Mouse (Mus musculus) cortical plate, adult 2 months (tissue): ENCODE results near the gene Nkpd1. TPM values are rescaled to one million over a fixed set of nuclear protein-coding genes. Genes with fewer than 3 reads are reported as not detected.

Experiments used
- H3K27ac ChIP-seq: fragments of 200-500 bp; 2 replicates; pipeline ENCODE4 v1.5.1; 2012; ENCODE audit warnings: low read length, control low read depth, inconsistent platforms; ENCODE audit not compliant: insufficient read depth
- H3K4me1 ChIP-seq: fragments of 200-500 bp; 2 replicates; pipeline ENCODE4 v1.6.1; 2011; ENCODE audit warnings: low read length; ENCODE audit not compliant: control insufficient read depth, insufficient read depth
- H3K4me3 ChIP-seq: fragments of 200-500 bp; 2 replicates; pipeline ENCODE4 v1.5.1; 2011; ENCODE audit warnings: mild to moderate bottlenecking, low read length, control low read depth; ENCODE audit not compliant: insufficient read depth
- CTCF ChIP-seq: fragments of 200-500 bp; IDR thresholded peaks from 2 replicates; pipeline ENCODE4 v1.5.1; 2011; ENCODE audit warnings: mild to moderate bottlenecking, control low read depth, low read length; ENCODE audit not compliant: insufficient read depth; ENCODE audit errors: extremely low read depth
- POLR2A ChIP-seq: fragments of 200-500 bp; IDR thresholded peaks from 2 replicates; pipeline ENCODE4 v1.6.1; 2011; ENCODE audit warnings: mild to moderate bottlenecking, low read length, control low read depth; ENCODE audit not compliant: insufficient read depth; ENCODE audit errors: extremely low read depth
- polyA plus RNA-seq: library from polyadenylated mRNA; depleted of rRNA; stranded (reverse); fragments of >200 nt; gene quantifications from 2 replicates; pipeline ENCODE4 v1.2.3, GENCODE M21; 2012; rRNA removed

Nkpd1 gene
- polyA plus RNA-seq, 1 experiment: 1.1 TPM

- TF ChIP-seq CTCF: no peak
- no peak for TF ChIP-seq POLR2A
Measured at GRCm38 (mm10) chr7:19565803-19566202, 48.2 kb downstream of the Nkpd1 start.

GRCm38 (mm10) chr7:19567426-19567825, 49.8 kb downstream of the Nkpd1 start:
- TF ChIP-seq CTCF (no peak), POLR2A (no peak)
- Histone ChIP-seq H3K4me3 (no peak overlapping the region), H3K27ac (no peak overlapping the region), H3K4me1 (no peaks in the 10 kb centered on the region)

More at GRCm38 (mm10) chr7:19565803-19566202, 48.2 kb downstream of the Nkpd1 start:
- H3K4me3 ChIP-seq: no peak overlapping the region
- H3K27ac ChIP-seq: no peak overlapping the region
- no peaks in the 10 kb centered on the region for H3K4me1 ChIP-seq

GRCm38 (mm10) chr7:19569647-19570046, 52.0 kb downstream of the Nkpd1 start:
- H3K4me3 ChIP-seq: no peak overlapping the region
- H3K27ac ChIP-seq: no peak overlapping the region
- TF ChIP-seq CTCF: no peak
- no peaks in the 10 kb centered on the region for H3K4me1 ChIP-seq

GRCm38 (mm10) chr7:19572926-19573775, 55.5 kb downstream of the Nkpd1 start:
- Histone ChIP-seq H3K4me3 (peak overlapping the region; percentile 49), H3K4me1 (no peaks in the 10 kb centered on the region), H3K27ac (no peak overlapping the region)
- TF ChIP-seq CTCF: 0 out of 2 replicates have a peak, but pooled peaks have one; percentile 3
- TF ChIP-seq POLR2A: 0 out of 2 replicates have a peak, but pooled peaks have one; percentile 2

GRCm38 (mm10) chr7:19573776-19574140, 56.1 kb downstream of the Nkpd1 start:
- Histone ChIP-seq H3K27ac (no peak overlapping the region), H3K4me3 (peak overlapping the region; percentile 49), H3K4me1 (no peaks in the 10 kb centered on the region)
- TF ChIP-seq POLR2A (no peak), CTCF (no peak)

Other genes starting within 250 kb of the Nkpd1 start
- gene Vasp, start 246.0 kb upstream of the Nkpd1 start, polyA plus RNA-seq: 15.3 and 16.5 TPM in 2 replicates
- gene Ppm1n, start 237.8 kb upstream of the Nkpd1 start, polyA plus RNA-seq: 0.21 and 0.23 TPM in 2 replicates
- gene Rtn2, start 235.2 kb upstream of the Nkpd1 start, polyA plus RNA-seq: 140 TPM in 2 replicates
- 5.1 and 7.1 TPM in 2 replicates for gene Fosb, start 207.8 kb upstream of the Nkpd1 start, polyA plus RNA-seq
- 53.8 and 59.1 TPM in 2 replicates for gene Ercc1, start 173.1 kb upstream of the Nkpd1 start, polyA plus RNA-seq
- 14.4 and 14.6 TPM in 2 replicates for gene Cd3eap, start 158.4 kb upstream of the Nkpd1 start, polyA plus RNA-seq
- gene Ppp1r13l, start 158.1 kb upstream of the Nkpd1 start, polyA plus RNA-seq: 5.0 and 5.4 TPM in 2 replicates
- 41.4 and 48.3 TPM in 2 replicates for gene Ercc2, start 135.8 kb upstream of the Nkpd1 start, polyA plus RNA-seq
- gene Klc3, start 113.7 kb upstream of the Nkpd1 start, polyA plus RNA-seq: 2.9 and 3.0 TPM in 2 replicates
- gene Ckm, start 113.1 kb upstream of the Nkpd1 start, polyA plus RNA-seq: 0.66 TPM in 1 of 2 replicates, not detected in the other
- 52.0 and 55.4 TPM in 2 replicates for gene Mark4, start 59.0 kb upstream of the Nkpd1 start, polyA plus RNA-seq
- gene Exoc3l2, start 54.5 kb upstream of the Nkpd1 start, polyA plus RNA-seq: 0.06 and 0.23 TPM in 2 replicates
- 7.6 and 7.9 TPM in 2 replicates for gene Bloc1s3, start 9.5 kb upstream of the Nkpd1 start, polyA plus RNA-seq
- gene Trappc6a, start 9.4 kb upstream of the Nkpd1 start, polyA plus RNA-seq: 22.6 TPM in 2 replicates
- 152 and 153 TPM in 2 replicates for gene Ppp1r37, start 45.2 kb downstream of the Nkpd1 start, polyA plus RNA-seq
- gene Zfp296, start 59.4 kb downstream of the Nkpd1 start, polyA plus RNA-seq: 2.9 and 3.3 TPM in 2 replicates
- 54.2 and 57.8 TPM in 2 replicates for gene Gemin7, start 59.8 kb downstream of the Nkpd1 start, polyA plus RNA-seq
- gene Clasrp, start 86.6 kb downstream of the Nkpd1 start, polyA plus RNA-seq: 140 and 162 TPM in 2 replicates
- 6.4 and 6.6 TPM in 2 replicates for gene Relb, start 111.6 kb downstream of the Nkpd1 start, polyA plus RNA-seq
- gene Clptm1, start 147.2 kb downstream of the Nkpd1 start, polyA plus RNA-seq: 146 and 147 TPM in 2 replicates
- not detected in 2 replicates for gene Apoc2, start 160.1 kb downstream of the Nkpd1 start, polyA plus RNA-seq
- gene Gm44805, start 163.6 kb downstream of the Nkpd1 start, polyA plus RNA-seq: not detected in 2 replicates
- not detected in 2 replicates for gene Apoc4, start 163.6 kb downstream of the Nkpd1 start, polyA plus RNA-seq
- 1.3 and 1.4 TPM in 2 replicates for gene Apoc1, start 174.8 kb downstream of the Nkpd1 start, polyA plus RNA-seq
- gene Apoe, start 181.3 kb downstream of the Nkpd1 start, polyA plus RNA-seq: 4,294 and 4,561 TPM in 2 replicates
- gene Tomm40, start 197.6 kb downstream of the Nkpd1 start, polyA plus RNA-seq: 108 TPM in 2 replicates
- 6.9 and 7.1 TPM in 2 replicates for gene Nectin2, start 232.6 kb downstream of the Nkpd1 start, polyA plus RNA-seq